Mouse (Mus musculus) heart, postnatal 14 days (tissue): ENCODE results near the gene Exosc1. TPM values are rescaled to one million over a fixed set of nuclear protein-coding genes. Genes with fewer than 3 reads are reported as not detected.
"Not testable (repeated sequence)": the region's sequence is repeated elsewhere in the genome, so short reads cannot be mapped to it uniquely, and the experiment has no call there.

Experiments used
- DNase-seq, 2 experiments: peaks; one replicate each; pipeline ENCODE4 v3.0.0; 2021 to 2022
- intact Hi-C: fragments of 180-260 bp; cut with DNase I; formaldehyde crosslinking; loops from one replicate; pipeline ENCODE4 v1.15.1; 2025
- total RNA-seq, 2 experiments: library from RNA; stranded (reverse); gene quantifications; 2 replicates each; pipeline ENCODE4 v1.2.3; 2021

The Exosc1 gene
- total RNA-seq, 2 experiments from 2014 or later: 11.3 to 13.4 TPM

- intact Hi-C loops: no loop called here
- no peak for DNase-seq
Observed at GRCm38 (mm10) chr19:41915294-41915693, 17.9 kb downstream of the Exosc1 start.

GRCm38 (mm10) chr19:41914592-41914882, 18.7 kb downstream of the Exosc1 start:
- intact Hi-C loops: loop anchor here (5.0 kb wide), 1 partner anchor 108 kb away; no protein-coding TSS in a partner anchor
- DNase-seq: not testable (repeated sequence)

GRCm38 (mm10) chr19:41913774-41914591, 19.2 kb downstream of the Exosc1 start:
- intact Hi-C loops: loop anchor here (5.0 kb wide), 1 partner anchor 108 kb away; no protein-coding TSS in a partner anchor
- DNase-seq: no peak

- peak; percentile 38 to 43 for DNase-seq
- intact Hi-C loops: loop anchor here (5.0 kb wide), 1 partner anchor 110 kb away; no protein-coding TSS in a partner anchor
Observed at GRCm38 (mm10) chr19:41912121-41913080, 20.8 kb downstream of the Exosc1 start.

GRCm38 (mm10) chr19:41911178-41912073, 21.8 kb downstream of the Exosc1 start, which contains the start of gene Pgam1:
Pgam1 (plus strand) TSS chr19:41911923.
- DNase-seq: peak; percentile 97 to 99
- intact Hi-C loops: loop anchor here (5.0 kb wide), 1 partner anchor 111 kb away; no protein-coding TSS in a partner anchor

GRCm38 (mm10) chr19:41910396-41910795, 22.8 kb downstream of the Exosc1 start:
- DNase-seq: no peak
- intact Hi-C loops: loop anchor here (5.0 kb wide), 1 partner anchor 112 kb away; no protein-coding TSS in a partner anchor

- no peak for DNase-seq
- intact Hi-C loops: no loop called here
Observed at GRCm38 (mm10) chr19:41908736-41909135, 24.5 kb downstream of the Exosc1 start.

- intact Hi-C loops: no loop called here
- no peak for DNase-seq
Observed at GRCm38 (mm10) chr19:41907079-41907760, 26.0 kb downstream of the Exosc1 start.

GRCm38 (mm10) chr19:41906311-41907078, 26.7 kb downstream of the Exosc1 start:
- no peak for DNase-seq
- intact Hi-C loops: no loop called here

- intact Hi-C loops: no loop called here
Observed at GRCm38 (mm10) chr19:41905246-41905645, 28.0 kb downstream of the Exosc1 start.

GRCm38 (mm10) chr19:41902848-41903593, 30.2 kb downstream of the Exosc1 start:
- intact Hi-C loops: no loop called here
- no peak for DNase-seq

More at GRCm38 (mm10) chr19:41905246-41905645, 28.0 kb downstream of the Exosc1 start:
- DNase-seq: no peak

GRCm38 (mm10) chr19:41901696-41902095, 31.5 kb downstream of the Exosc1 start:
- no peak for DNase-seq
- intact Hi-C loops: no loop called here

- no peak for DNase-seq
- intact Hi-C loops: no loop called here
Observed at GRCm38 (mm10) chr19:41900495-41901090, 32.6 kb downstream of the Exosc1 start.

- peak in 1 of 2 experiments; percentile 33 for DNase-seq
- intact Hi-C loops: loop anchor here (2.0 to 5.0 kb wide), 2 partner anchors 33 to 128 kb away; partner anchors contain the start of genes Exosc1 and Zdhhc16
Observed at GRCm38 (mm10) chr19:41898860-41899259, 34.4 kb downstream of the Exosc1 start.

GRCm38 (mm10) chr19:41896319-41896711, 36.9 kb downstream of the Exosc1 start:
- DNase-seq: no peak
- intact Hi-C loops: loop anchor here (5.0 kb wide), 1 partner anchor 36 kb away; the partner anchor contains the start of genes Exosc1 and Zdhhc16

- intact Hi-C loops: loop anchor here (5.0 kb wide), 1 partner anchor 37 kb away; the partner anchor contains the start of genes Exosc1 and Zdhhc16
- peak; percentile 69 to 82 for DNase-seq
Observed at GRCm38 (mm10) chr19:41895460-41896318, 37.5 kb downstream of the Exosc1 start, which contains the start of gene Rrp12. Rrp12 (minus strand) TSS chr19:41896173.
